Mouse (Mus musculus) adrenal gland, adult (tissue): ENCODE results near the gene Grik4.

Experiments used
- DNase-seq, 2 experiments: peaks; one replicate each; pipeline ENCODE4 v3.0.0; 2022 to 2023; ENCODE audit warnings: low spot score in 1 of 2; ENCODE audit not compliant: inconsistent age in 2 of 2

Gene Grik4

DNA sequence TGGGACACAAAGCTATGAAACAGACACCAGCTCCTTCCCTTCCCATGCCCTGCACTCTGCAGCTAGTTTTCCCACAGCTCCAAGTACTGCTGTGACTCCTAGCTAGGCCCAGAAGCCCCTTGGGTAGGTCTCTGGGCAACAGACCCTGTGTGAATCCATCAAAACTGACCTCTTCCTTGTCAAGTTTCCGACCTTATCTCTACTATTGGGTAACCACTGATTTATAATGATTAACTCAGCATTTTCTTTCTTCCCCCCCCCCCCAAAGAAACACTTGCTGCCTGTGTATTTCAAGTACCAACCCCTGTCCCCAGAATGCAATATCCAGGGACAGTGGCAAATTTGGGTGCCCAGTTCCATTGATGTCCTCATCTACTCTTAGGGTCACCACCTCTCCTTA lies 437.3 kb downstream of the Grik4 start:
- DNase-seq, result no peak

DNA sequence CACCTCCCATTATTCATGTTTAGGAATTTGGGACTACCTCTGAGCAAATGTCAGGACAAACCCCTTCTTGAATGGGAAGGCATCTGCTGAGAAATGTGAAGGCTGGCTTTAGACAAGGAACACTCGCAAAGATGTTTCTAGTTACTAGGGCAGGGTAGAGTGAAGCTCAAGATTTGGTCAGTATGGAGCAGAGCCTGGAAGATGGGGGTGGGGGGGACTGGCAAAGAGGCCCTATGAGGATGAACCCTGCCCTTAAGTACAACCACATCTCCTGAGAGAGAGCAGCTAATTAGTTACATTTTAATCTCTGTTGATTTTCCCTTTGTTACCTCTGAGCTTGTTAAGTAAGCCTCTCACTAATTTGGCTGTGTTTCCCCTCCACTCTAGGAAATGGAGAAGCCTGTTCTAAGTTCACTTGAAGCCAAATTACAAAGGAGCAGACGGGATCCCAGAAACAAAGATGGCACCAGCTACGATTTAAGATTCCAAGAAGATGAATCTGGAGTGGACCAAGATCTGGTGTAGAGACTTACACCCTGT lies 439.3 kb downstream of the Grik4 start:
- no peak for DNase-seq

DNA sequence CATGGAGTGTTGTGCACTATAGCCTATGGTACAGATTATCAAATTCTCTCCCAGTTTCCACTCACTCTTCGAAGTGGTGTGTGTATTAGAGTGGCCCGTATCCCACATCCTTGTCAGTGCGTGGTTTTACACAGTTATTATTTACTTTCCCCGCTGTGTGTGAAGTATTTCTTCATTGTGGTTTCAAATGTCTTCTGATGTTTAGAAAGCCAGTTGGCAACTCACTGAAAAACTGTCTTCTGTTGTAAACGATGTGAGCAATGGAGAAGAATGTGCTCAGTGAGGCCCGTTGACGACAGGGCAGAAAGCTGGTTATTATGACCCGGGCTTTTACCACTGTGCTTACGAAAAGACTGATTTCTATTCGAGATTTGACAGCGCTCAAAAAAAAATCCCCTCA lies 439.7 kb downstream of the Grik4 start:
- no peak for DNase-seq

DNA sequence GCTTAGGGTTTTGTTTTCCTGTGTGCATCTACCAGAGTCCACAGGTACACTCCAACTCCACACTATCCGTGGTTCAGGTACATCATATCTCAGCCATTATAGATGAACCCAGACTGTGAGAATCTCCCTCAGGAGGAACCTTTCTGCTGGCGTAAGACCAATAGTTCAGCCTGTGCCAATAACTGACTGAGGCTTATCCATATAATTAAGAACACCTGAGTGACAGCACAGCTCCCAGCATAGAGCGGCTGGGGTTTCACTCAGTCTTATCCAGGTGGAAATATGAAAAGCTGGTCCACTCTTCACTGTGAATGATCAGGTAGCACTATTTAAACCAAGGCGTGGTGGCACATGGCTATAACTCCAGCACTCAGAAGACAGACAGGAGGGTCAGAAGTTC lies 440.6 kb downstream of the Grik4 start:
- DNase-seq, result no peak

DNA sequence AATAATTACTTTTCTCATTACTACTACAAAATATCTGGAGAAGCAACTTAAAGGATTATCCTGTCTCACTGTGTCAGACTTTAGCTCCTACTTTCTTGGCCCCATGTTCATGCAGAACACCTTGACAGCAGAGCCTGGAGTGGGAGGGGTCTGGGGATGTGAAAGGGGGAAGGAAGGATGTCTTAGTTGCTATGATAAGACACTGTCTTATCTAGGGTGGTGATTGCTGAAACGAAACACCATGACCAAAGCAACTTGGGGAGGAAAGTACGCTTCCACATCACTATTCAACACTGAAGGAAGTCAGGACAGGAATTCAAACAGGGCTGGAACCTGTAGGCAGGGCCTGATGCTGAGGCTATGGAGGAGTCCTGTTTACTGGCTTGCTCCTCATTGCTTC lies 448.0 kb downstream of the Grik4 start:
- no peak for DNase-seq

DNA sequence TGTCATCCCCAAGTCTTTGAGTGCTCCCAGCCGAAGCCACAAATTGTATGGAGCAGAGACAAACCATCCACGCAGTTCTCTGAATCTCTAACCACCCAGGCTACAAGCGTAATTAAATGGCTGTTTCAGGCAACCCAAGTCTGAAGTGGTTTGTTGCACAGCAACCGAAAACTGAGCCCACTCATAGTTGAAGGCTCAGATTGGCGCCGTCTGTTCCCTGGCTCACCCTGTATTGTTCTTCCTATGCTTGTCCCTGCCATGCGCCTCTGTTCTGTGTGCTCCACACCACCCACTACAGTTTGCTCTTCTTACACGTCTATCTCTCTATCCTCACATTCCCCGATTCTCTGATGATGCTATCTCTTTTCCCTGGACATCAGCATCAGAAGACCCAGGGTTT lies 452.5 kb downstream of the Grik4 start:
- no peak for DNase-seq

DNA sequence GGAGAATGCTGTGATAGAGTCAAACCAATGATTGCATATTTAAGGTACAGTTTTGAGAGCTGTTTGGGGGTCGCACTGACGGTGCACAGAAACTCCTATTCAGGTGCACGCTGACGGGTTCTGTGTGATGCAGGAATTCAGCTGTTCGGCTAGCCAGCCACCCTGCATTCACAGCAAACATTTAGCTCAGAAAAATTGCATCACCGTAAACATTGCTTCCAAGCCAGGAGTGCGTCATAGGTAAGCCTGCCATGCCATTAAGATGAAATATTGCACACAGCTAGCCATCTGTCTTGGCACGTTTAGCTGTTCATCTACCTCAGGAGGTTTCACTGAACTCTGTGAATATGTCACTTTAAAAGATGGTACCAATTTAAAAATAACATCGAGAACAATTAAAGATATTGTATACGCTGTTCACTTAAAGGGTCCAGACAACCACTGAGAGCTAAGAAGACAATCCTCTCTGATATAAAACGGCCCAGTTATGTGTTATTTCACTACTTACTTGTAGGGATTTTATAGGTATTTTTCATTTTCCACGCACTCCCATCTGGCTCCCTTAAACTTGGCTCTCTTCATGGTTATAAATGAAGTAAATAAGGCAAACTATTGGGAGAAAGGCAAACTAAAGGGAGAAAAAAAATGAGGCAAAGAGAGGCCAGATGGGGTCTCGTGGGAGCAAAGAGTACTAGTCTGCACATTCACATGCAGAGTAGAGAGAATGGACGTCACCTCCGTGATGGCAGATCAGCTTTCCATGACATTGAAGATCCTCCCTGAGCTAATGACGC lies 453.5 kb downstream of the Grik4 start:
- peak in 1 of 2 experiments; percentile 37 for DNase-seq

DNA sequence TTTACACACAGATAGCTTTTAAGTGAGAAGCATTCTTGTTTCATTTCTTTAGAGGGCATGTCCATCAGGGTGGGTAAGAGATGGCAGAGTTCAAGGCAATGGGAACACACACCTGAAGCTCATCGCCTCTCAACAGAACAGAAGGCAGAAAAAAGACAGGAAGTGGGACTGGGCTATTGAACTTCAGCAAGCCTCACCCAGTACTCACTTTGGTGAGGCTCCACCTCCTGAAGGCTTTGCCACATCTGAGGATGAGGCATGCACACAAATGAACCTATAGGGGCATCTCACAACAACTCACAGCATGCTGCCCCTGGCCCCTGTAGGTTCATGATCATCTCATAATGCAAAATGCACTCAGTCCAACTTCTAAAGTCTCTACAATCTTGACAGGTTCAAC lies 456.2 kb downstream of the Grik4 start:
- no peak for DNase-seq

DNA sequence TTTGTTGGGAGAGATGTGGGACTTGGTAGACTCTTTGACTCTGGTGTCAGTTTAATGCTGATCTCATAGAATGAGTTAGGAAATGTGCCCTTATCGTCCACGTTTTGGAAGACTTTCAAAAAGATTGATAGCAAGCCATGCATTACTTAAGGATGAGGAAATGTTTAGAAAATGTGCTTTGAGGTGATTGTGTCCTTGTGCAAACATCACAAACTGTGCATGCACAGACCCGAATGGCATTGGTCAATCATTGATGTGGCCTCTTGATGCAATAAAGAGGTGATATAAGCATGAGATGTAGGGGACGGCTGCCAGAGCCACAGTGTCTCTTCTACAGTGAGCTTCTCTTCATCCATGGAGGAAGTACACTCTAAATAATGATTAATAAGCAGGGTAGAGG lies 457.4 kb downstream of the Grik4 start:
- DNase-seq, result peak in 1 of 2 experiments; percentile 45

DNA sequence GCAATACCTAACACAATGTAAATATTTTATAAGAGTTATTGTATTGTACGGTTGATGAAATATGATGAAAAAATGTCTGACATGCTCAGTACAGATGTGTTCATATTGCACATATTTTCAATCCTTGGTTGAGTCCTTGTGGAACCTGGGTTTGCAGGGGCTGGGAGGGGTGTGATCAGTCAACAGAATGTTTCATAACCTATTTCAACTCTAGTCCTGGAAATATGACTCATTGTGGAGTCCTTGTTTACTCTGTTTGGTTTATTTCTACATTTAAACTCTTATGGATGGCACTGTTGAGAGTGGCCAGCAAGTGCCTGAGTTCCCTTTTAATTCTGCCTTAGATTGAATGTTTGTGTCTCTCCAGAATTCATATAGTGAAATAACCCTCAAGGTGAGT lies 459.6 kb downstream of the Grik4 start:
- DNase-seq, result peak; percentile 15 to 72

DNA sequence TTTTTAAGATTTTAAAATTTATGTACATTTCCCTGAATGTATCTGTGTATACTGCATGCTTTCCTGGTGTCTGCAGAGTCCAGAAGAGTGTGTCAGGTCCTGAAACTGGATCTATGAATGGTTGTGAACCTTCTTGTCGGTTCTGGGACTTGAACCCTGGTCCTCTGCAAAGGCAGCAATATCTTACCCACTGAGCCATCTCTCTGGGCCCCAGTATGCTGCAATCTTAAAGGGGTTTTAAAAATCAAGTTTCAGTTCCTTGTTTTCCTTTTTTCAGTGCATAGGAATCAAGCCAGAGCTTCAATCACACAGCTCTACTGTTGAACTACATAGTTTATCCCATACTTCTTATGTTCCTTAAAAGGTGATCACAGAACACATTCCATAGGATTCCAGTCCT lies 461.3 kb downstream of the Grik4 start:
- no peak for DNase-seq

DNA sequence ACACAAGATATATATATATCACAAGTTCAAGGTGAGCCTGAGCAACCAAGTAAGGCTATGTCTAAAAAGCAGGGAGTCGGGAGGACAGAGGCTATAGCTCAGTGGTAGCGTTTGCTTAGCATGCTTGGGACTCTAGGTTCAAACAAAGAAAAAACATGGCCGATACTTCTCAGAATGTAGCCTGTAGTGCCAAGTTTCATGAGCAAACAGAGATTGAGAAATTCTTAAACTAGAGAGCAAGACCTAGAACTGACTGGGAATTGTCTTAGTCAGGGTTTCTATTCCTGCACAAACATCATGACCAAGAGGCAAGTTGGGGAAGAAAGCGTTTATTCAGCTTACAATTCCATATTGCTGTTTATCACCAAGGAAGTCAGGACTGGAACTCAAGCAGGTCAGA lies 468.1 kb downstream of the Grik4 start:
- no peak for DNase-seq

DNA sequence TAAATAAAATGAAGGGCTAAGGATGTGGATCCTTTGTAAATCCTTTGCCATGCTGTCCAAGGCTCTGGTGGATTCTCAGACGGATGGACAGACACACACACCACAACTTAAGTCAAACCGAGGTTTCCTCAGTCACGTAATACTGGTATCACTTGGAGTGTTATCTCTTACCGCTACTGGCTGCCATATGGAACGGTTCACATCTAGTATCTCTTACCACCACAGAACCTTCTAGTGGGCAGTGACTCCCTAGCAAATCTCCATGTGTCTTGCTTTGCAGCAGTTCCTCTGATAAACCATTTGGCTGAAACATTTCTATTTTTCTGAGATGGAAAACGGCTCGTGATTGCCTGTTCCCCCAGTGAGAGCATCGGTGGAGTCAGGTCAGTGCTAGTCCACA lies 470.0 kb downstream of the Grik4 start:
- DNase-seq, result no peak

DNA sequence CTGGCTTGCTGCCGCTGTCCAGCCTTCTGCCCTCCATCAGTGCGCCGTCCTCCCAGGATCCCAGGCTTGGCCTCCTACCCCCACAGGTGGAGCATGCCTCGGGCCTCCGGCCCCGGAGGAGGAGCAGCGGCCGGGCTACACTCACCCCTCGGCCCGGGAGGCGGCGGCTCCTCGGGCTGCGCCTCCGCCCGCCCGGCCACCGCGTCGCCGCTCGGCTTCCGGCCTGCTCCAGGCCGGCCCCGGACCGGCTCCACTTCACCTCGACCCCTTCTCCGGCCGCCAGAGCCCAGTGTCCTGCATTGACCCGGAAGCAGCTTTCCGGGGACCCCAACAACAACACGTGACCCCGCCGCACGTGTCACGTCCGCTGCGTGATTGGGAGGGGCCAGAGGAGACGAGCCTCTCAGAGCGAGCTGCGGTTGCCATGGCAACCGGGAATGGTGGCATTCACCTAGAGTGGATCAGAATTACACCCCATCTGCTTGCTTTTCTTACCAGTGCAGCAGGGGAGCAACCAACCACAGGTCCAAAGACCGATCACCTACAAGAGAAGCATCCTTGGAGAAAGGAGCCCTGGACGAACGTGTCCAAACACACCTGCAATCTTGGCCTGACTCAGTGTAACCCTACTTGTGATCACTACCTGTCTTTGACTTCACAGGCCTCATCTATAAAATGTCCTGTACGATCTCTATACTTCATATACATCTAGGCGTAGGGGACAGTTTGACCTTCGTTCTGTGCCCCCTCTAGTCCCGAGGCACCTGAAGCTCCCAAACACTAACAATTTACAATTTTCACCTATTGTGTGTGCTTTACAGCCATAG lies 472.2 kb downstream of the Grik4 start:
- DNase-seq, result peak; percentile 95 to 97

DNA sequence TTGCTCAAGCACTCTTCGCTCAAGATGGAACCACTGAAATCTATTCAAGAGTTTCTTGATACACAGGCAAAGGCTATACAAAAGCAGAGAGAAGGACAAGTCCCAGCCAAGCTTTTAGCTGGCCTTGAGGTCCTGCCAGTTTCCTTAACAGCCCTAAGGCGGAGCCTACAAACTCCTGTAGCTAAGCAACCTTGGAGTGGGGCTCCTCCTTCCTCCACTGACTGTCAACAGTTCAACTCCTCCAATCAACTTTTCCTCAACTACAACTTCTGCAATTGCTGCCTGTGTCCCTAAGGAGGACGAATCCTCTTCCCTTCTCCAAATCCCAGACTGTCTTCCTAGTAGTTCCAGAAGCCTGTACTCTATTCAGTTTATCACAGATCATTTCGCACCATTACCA lies 473.1 kb downstream of the Grik4 start:
- DNase-seq, result peak; percentile 80 to 91

DNA sequence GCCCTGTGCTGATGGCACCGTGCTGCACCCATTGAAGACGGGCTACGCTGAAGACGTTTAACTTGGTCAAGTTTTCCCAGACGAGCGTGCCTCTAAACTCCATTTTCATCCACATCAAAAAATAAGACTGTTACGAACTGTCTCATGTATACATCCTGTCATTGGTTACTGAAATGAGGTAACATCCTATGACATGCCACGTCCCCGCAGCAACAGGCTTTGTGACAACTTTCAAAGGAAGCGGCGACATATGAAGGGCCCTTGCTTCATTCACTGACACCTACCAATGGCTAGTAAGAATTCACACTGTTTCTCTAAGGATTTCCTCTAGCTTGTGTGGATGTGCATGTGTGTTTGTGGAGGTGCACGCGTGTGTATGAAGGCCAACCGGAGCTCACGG lies 475.0 kb downstream of the Grik4 start:
- no peak for DNase-seq

DNA sequence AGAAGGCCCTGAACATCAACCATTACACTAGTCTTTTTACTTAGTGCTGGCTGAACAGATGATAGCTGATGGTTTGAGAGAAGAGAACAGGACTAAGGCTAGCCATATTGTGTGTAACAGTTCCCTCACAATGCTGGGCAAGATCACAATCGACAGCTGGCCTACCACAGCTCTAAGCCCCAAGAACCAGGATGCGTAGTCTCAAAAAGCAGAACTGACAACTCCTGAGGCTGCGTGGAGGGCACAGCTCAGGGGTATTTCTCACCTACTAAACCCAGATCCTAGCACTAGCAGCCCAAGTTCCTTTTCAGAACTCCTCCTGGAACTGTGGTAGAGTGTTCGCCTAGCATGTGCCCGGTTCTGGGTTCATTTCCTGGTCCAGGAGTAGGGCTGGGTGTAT lies 475.9 kb downstream of the Grik4 start:
- peak in 1 of 2 experiments; percentile 15 for DNase-seq
